Mouse (Mus musculus): Measurements from ENCODE around the gene Gpr55.

The Gpr55 gene

GRCm38 (mm10) chr1:85957942-85958619 lies 2.7 kb downstream of the Gpr55 start:
- no peak for DNase-seq (ENCODE audit: low read depth, low spot score)

GRCm38 (mm10) chr1:85957290-85957689 lies 3.5 kb downstream of the Gpr55 start:
- no peak for DNase-seq (ENCODE audit: low read depth, low spot score)

GRCm38 (mm10) chr1:85955150-85955549 lies 5.7 kb downstream of the Gpr55 start:
- no peak for DNase-seq (ENCODE audit: low read depth, low spot score)

GRCm38 (mm10) chr1:85949085-85949684 lies 11.6 kb downstream of the Gpr55 start:
- no peak for DNase-seq (ENCODE audit: low read depth, low spot score)

- DNase-seq (ENCODE audit: low read depth, low spot score): no peak
Measured at GRCm38 (mm10) chr1:85942318-85942717, 18.5 kb downstream of the Gpr55 start.

- no peak for DNase-seq (ENCODE audit: low read depth, low spot score)
Measured at GRCm38 (mm10) chr1:85937323-85937722, 23.5 kb downstream of the Gpr55 start.

- DNase-seq (ENCODE audit: low read depth, low spot score): no peak
Measured at GRCm38 (mm10) chr1:85936265-85936664, 24.5 kb downstream of the Gpr55 start.

- peak; percentile 77 for DNase-seq (ENCODE audit: low read depth, low spot score)
Measured at GRCm38 (mm10) chr1:85935148-85935852, 25.5 kb downstream of the Gpr55 start.

GRCm38 (mm10) chr1:85934560-85934959 lies 26.2 kb downstream of the Gpr55 start:
- no peak for DNase-seq (ENCODE audit: low read depth, low spot score)

GRCm38 (mm10) chr1:85933631-85934465 lies 27.0 kb downstream of the Gpr55 start:
- DNase-seq (ENCODE audit: low read depth, low spot score): peak; percentile 91

GRCm38 (mm10) chr1:85933226-85933625 lies 27.6 kb downstream of the Gpr55 start:
- no peak for DNase-seq (ENCODE audit: low read depth, low spot score)

GRCm38 (mm10) chr1:85931170-85931569 lies 29.6 kb downstream of the Gpr55 start:
- no peak for DNase-seq (ENCODE audit: low read depth, low spot score)

- peak; percentile 62 for DNase-seq (ENCODE audit: low read depth, low spot score)
Measured at GRCm38 (mm10) chr1:85929406-85929805, 31.4 kb downstream of the Gpr55 start.

GRCm38 (mm10) chr1:85928688-85929065 lies 32.1 kb downstream of the Gpr55 start:
- no peak for DNase-seq (ENCODE audit: low read depth, low spot score)

GRCm38 (mm10) chr1:85928057-85928687 lies 32.6 kb downstream of the Gpr55 start, which contains the start of gene 4933407L21Rik:
Gene 4933407L21Rik, plus strand, starts transcription at chr1:85928483.
- peak; percentile 62 for DNase-seq (ENCODE audit: low read depth, low spot score)

GRCm38 (mm10) chr1:85925183-85925582 lies 35.6 kb downstream of the Gpr55 start:
- DNase-seq (ENCODE audit: low read depth, low spot score): no peak

GRCm38 (mm10) chr1:85922865-85923211 lies 38.0 kb downstream of the Gpr55 start:
- no peak for DNase-seq (ENCODE audit: low read depth, low spot score)

GRCm38 (mm10) chr1:85922127-85922864 lies 38.5 kb downstream of the Gpr55 start:
- no peak for DNase-seq (ENCODE audit: low read depth, low spot score)

GRCm38 (mm10) chr1:85921725-85922124 lies 39.1 kb downstream of the Gpr55 start:
- no peak for DNase-seq (ENCODE audit: low read depth, low spot score)

- DNase-seq (ENCODE audit: low read depth, low spot score): no peak
Measured at GRCm38 (mm10) chr1:85919621-85920020, 41.2 kb downstream of the Gpr55 start.

Data from R1 (cell line).